Mouse (Mus musculus): ENCODE measurements around the gene Rcn3.

DNA sequence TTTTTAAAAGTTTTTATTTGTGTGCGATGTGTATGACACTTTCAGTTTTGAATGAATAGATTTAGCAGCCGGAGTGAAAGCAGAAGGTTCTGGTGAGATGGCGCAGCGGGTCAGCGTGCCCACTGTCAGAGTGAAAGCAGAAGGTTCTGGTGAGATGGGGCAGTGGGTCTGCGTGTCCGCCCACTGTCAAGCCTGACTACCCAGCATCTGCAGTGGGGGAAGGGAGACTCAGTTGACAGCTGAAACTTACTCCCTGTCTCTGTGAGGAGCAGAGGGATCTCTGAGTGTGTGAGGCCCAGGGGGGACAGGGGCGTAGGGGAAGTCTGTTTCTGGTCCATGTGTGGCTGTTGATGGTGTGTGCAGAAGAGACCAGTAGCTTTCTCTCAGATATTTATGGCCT, 25.5 kb upstream of the Rcn3 start:
- TF ChIP-seq POLR2A (IDR thresholded peaks at IDR 0.05; ENCODE audit: control insufficient read depth, extremely low read depth, insufficient read depth, low read length, poor library complexity) (no peak), CTCF (IDR thresholded peaks at IDR 0.05; ENCODE audit: borderline replicate concordance, control insufficient read depth, extremely low read depth, insufficient read depth, low read length, poor library complexity) (no peak)

Data from thymus, adult 2 months (tissue).